ENCODE assay signal across 24 mouse cellular contexts in the genomic region with DNA sequence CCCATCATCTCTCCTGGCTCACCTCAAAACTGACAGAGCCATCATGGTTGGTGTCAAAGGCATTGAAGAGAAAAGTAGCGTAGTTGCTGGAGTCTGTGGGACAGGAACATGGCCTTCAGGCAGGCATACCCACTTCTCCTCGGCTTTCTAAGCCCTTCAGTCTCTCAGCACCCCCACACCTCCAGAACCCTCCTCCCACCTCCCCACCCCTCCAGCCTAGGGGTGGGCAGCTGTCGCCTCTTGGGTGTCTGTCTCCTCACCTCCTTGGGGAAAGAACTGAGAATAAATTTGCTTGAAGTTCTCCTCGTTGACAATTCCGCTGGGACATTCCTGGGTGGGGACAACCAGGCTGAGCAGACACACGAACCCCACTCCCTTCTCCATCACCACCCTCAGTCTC. TPM values are rescaled to one million over a fixed set of nuclear protein-coding genes. Genes with fewer than 3 reads are reported as not detected.
DNase-seq lines count a peak whose midpoint lies in the region; ATAC-seq and TF ChIP-seq lines count a peak whose summit lies in the region.
"Had no signal": no experiment of that assay in that cellular context is flagged by ENCODE, and none has a peak within 500 bp of the region (broad histone marks: within the 10 kb centered on the region; RNA-seq: fewer than 3 reads in every experiment).

No protein-coding gene starts in this region.

- no peak for TF ChIP-seq EP300 in heart, adult 2 months (IDR thresholded peaks at IDR 0.05; ENCODE audit: insufficient read depth, low read depth, low read length)
- TF ChIP-seq EP300 in lung, postnatal 0 days (IDR thresholded peaks at IDR 0.05), result no peak

- no peak for TF ChIP-seq POLR2A in heart, adult 2 months (IDR thresholded peaks at IDR 0.05; ENCODE audit: insufficient read depth, low read depth, low read length)

- no peaks in the 10 kb centered on the region for H3K9me3 ChIP-seq in heart, embryonic 10.5 days
- H3K9me3 ChIP-seq in lung, postnatal 0 days (ENCODE audit: low read length), result no peaks in the 10 kb centered on the region

- TF ChIP-seq CTCF in heart, adult 2 months (IDR thresholded peaks at IDR 0.05), result no peak
- TF ChIP-seq CTCF in lung, postnatal 0 days (IDR thresholded peaks at IDR 0.05), result no peak

- no peak overlapping the region for H3K27ac ChIP-seq in heart, adult 2 months
- no peak overlapping the region for H3K27ac ChIP-seq in heart, embryonic 10.5 days
- H3K27ac ChIP-seq in lung, postnatal 0 days (ENCODE audit: low read length), result no peak overlapping the region

- no peaks in the 10 kb centered on the region for H3K36me3 ChIP-seq in heart, adult 2 months (ENCODE audit: control insufficient read depth, insufficient read depth, low read length)
- H3K36me3 ChIP-seq in heart, embryonic 10.5 days, result no peaks in the 10 kb centered on the region
- H3K36me3 ChIP-seq in lung, postnatal 0 days (ENCODE audit: insufficient read depth, low read length), result no peaks in the 10 kb centered on the region
- H3K36me3 ChIP-seq: G1E had no signal

- no peak for ATAC-seq in lung, postnatal 0 days
- ATAC-seq: activated CD4-positive, CD25-positive, alpha-beta regulatory T cell, adult 4 months; CD4-positive, CD25-positive, alpha-beta regulatory T cell, adult 4 months; Patski had no signal

- H3K4me1 ChIP-seq in heart, adult 2 months (ENCODE audit: control insufficient read depth, insufficient read depth, low read length), result no peaks in the 10 kb centered on the region
- H3K4me1 ChIP-seq in heart, embryonic 10.5 days, result peaks cover 18% of the 10 kb centered on the region
- no peaks in the 10 kb centered on the region for H3K4me1 ChIP-seq in lung, postnatal 0 days (ENCODE audit: insufficient read depth, low read depth, low read length)

- DNase-seq in heart, adult 11 months, result peak; percentile 79
- DNase-seq in heart, adult 2 months, result no peak
- DNase-seq in heart, embryonic 10.5 days (ENCODE audit: low spot score), result peak; percentile 61
- no peak for DNase-seq in heart, postnatal 25 days (ENCODE audit: low spot score)
- peak; percentile 19 for DNase-seq in lung, postnatal 0 days (ENCODE audit: low spot score)
- DNase-seq in lung, postnatal 10 days, result no peak
- DNase-seq: adrenal gland, adult 2 months; adrenal gland, adult 8-10 months; adrenal gland, postnatal 10 days; adrenal gland, postnatal 14 days; adrenal gland, postnatal 25 days; adrenal gland, postnatal 36 days; B cell, adult 2 months; cerebellum, adult 11 months; cerebellum, adult 11-12 months; cerebellum, adult 18-20 months had no signal

- no peaks in the 10 kb centered on the region for H3K27me3 ChIP-seq in heart, adult 2 months (ENCODE audit: control insufficient read depth, insufficient read depth, low read length)
- H3K27me3 ChIP-seq in heart, embryonic 10.5 days (ENCODE audit: insufficient read depth, poor library complexity, severe bottlenecking), result peaks cover 11% of the 10 kb centered on the region; the same call in 1 of the 2 replicates
- H3K27me3 ChIP-seq in lung, postnatal 0 days (replicated peaks; ENCODE audit: insufficient read depth, low read length), result no peaks in the 10 kb centered on the region
- H3K27me3 ChIP-seq: CH12.LX, Patski had no signal

- no peak overlapping the region for H3K9ac ChIP-seq in heart, adult 2 months (ENCODE audit: low read depth, low read length)
- H3K9ac ChIP-seq in lung, postnatal 0 days (replicated peaks; ENCODE audit: low read depth), result no peak overlapping the region

- no peaks in the 10 kb centered on the region for H3K79me2 ChIP-seq in heart, adult 2 months (replicated peaks; ENCODE audit: control insufficient read depth, insufficient read depth, low read length)

- no peak overlapping the region for H3K4me2 ChIP-seq in lung, postnatal 0 days (replicated peaks; ENCODE audit: low read depth, low read length)

- no peak overlapping the region for H3K4me3 ChIP-seq in heart, adult 2 months
- no peak overlapping the region for H3K4me3 ChIP-seq in heart, embryonic 10.5 days
- no peak overlapping the region for H3K4me3 ChIP-seq in lung, postnatal 0 days (ENCODE audit: low read depth, low read length)

- intact Hi-C loops in heart, adult 2 months (cut with DNase I), result no loop called here
- intact Hi-C loops in heart, postnatal 25 days (cut with DNase I), result no loop called here

- WGBS in heart, adult 2 months, result 60% methylated on average over 6 of the region's 6 CpGs
- 67% methylated on average over 6 of the region's 6 CpGs for WGBS in heart, embryonic 10.5 days
- 57% methylated on average over 6 of the region's 6 CpGs for WGBS in lung, postnatal 0 days

RNA-seq across cellular contexts. Expression of a gene that starts 11.1 kb away (rescaled TPM):
- 10 to 100 TPM; 70.8 to 81.9 TPM for total RNA-seq in heart, adult 2 months (2021)
- 22.4 and 49.3 TPM in 2 replicates for polyA plus RNA-seq in heart, adult 2 months (2012; rRNA removed)
- 39.6 and 52.5 TPM in 2 replicates for polyA plus RNA-seq in heart, embryonic 10.5 days (2016; fragmentation: Nextera tagmentation; extraction: Ambion mirVana)
- 10 to 100 TPM; 61.6 to 71.0 TPM for total RNA-seq in heart, postnatal 25 days (2021)
- polyA plus RNA-seq in lung, postnatal 0 days (2015; fragmentation: Nextera tagmentation; extraction: Ambion mirVana), result 26.4 and 33.9 TPM in 2 replicates

RNA-seq across cellular contexts. Expression of a gene that starts 21.1 kb away (rescaled TPM):
- 100 to 1,000 TPM; 174 to 203 TPM for total RNA-seq in heart, adult 2 months (2021)
- polyA plus RNA-seq in heart, adult 2 months (2012; rRNA removed), result 216 and 276 TPM in 2 replicates
- polyA plus RNA-seq in heart, embryonic 10.5 days (2016; fragmentation: Nextera tagmentation; extraction: Ambion mirVana), result 0.35 and 0.53 TPM in 2 replicates
- 100 to 1,000 TPM; 205 to 217 TPM for total RNA-seq in heart, postnatal 25 days (2021)
- polyA plus RNA-seq in lung, postnatal 0 days (2015; fragmentation: Nextera tagmentation; extraction: Ambion mirVana), result 1.0 and 1.4 TPM in 2 replicates
- total RNA-seq: CH12.LX, MEL had no signal
- polyA plus RNA-seq: C2C12, G1E had no signal

RNA-seq across cellular contexts. Expression of a gene that starts 45.3 kb away (rescaled TPM):
- total RNA-seq in heart, adult 2 months (2021), result 10 to 100 TPM; 15.6 to 15.7 TPM
- polyA plus RNA-seq in heart, adult 2 months (2012; rRNA removed), result 25.2 and 28.0 TPM in 2 replicates
- 12.3 and 13.6 TPM in 2 replicates for polyA plus RNA-seq in heart, embryonic 10.5 days (2016; fragmentation: Nextera tagmentation; extraction: Ambion mirVana)
- 10 to 100 TPM; 16.9 TPM for total RNA-seq in heart, postnatal 25 days (2021)
- polyA plus RNA-seq in lung, postnatal 0 days (2015; fragmentation: Nextera tagmentation; extraction: Ambion mirVana), result 7.7 and 8.1 TPM in 2 replicates

RNA-seq across cellular contexts. Expression of a gene that starts 52.0 kb away (rescaled TPM):
- total RNA-seq in heart, adult 2 months (2021), result not detected
- not detected in 2 replicates for polyA plus RNA-seq in heart, adult 2 months (2012; rRNA removed)
- 1.9 and 8.8 TPM in 2 replicates for polyA plus RNA-seq in heart, embryonic 10.5 days (2016; fragmentation: Nextera tagmentation; extraction: Ambion mirVana)
- total RNA-seq in heart, postnatal 25 days (2021), result not detected
- not detected in 2 replicates for polyA plus RNA-seq in lung, postnatal 0 days (2015; fragmentation: Nextera tagmentation; extraction: Ambion mirVana)
- total RNA-seq: adrenal gland, adult 18-20 months; adrenal gland, adult 2 months; adrenal gland, adult 8-10 months; adrenal gland, postnatal 10 days; adrenal gland, postnatal 14 days; adrenal gland, postnatal 25 days; adrenal gland, postnatal 36 days; CH12.LX; G1E; MEL had no signal
- polyA plus RNA-seq: activated CD4-positive, CD25-positive, alpha-beta regulatory T cell, adult 4 months; C2C12; CD4-positive, CD25-positive, alpha-beta regulatory T cell, adult 4 months; G1E had no signal

Comparison
In these comparisons a context has a peak if more than half of its experiments do, and no peak if none do; other contexts are left out.
1. DNase-seq: peak in heart, adult 11 months (single experiment), heart, embryonic 10.5 days (single experiment) and lung, postnatal 0 days (single experiment); none in heart, adult 2 months (0 of 2), heart, postnatal 25 days (single experiment) and lung, postnatal 10 days (single experiment).
2. RNA of a gene that starts 21.1 kb away (polyA plus RNA-seq): 216 to 276 TPM in heart, adult 2 months; 1.0 to 1.4 TPM in lung, postnatal 0 days and 0.35 to 0.53 TPM in heart, embryonic 10.5 days; every median in the first group is over 10 times any median in the second.